In the genomic region with DNA sequence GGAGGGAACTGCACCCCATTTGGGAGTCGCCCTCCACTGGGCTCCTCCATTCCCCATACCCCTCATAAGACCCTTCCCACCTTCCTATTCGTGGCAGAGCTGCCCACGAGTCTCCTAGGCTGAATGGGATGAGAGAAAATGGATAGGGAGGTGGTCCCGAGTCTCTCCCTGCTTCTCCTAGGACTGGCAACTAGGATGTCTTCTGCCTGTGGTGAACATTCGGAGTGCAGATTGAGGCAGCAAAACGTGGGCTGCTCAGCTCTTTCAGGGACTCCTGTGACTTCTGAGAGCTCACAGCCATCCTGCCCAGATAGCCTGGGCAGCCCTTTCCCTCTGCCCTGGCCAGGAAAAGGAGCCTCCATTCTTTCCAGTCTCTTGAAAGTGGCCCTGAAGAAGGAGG, we compare ENCODE assay signal across 8 mouse cellular contexts. TPM values are rescaled to one million over a fixed set of nuclear protein-coding genes. Genes with fewer than 3 reads are reported as not detected.
DNase-seq lines count a peak whose midpoint lies in the region; ATAC-seq and TF ChIP-seq lines count a peak whose summit lies in the region.

A gene (minus strand): TSS at position 187 of the 400 bp plus-strand sequence.

- H3K27me3 ChIP-seq in heart, embryonic 12.5 days (replicated peaks) = peaks cover 99% of the 10 kb centered on the region
- H3K27me3 ChIP-seq in forebrain, postnatal 0 days (ENCODE audit: insufficient read depth, low read length) = no peaks in the 10 kb centered on the region
- H3K27me3 ChIP-seq in neural tube, embryonic 14.5 days (ENCODE audit: control insufficient read depth, insufficient read depth, low read length) = peaks cover 35% of the 10 kb centered on the region

- H3K27ac ChIP-seq in heart, embryonic 12.5 days (ENCODE audit: poor library complexity, severe bottlenecking) = no peak within 1 kb of the TSS
- peak within 1 kb of the TSS; percentile 93 for H3K27ac ChIP-seq in forebrain, postnatal 0 days (ENCODE audit: low read depth, low read length)
- peak within 1 kb of the TSS; percentile 80 for H3K27ac ChIP-seq in neural tube, embryonic 14.5 days (ENCODE audit: low read depth, low read length)

- peak; percentile 40; the same call in 1 of the 2 replicates for TF ChIP-seq CTCF in forebrain, postnatal 0 days (IDR thresholded peaks at IDR 0.05; ENCODE audit: low read depth)

- intact Hi-C loops in heart, postnatal 10 days (cut with DNase I) = no loop called here
- intact Hi-C loops in left cerebral cortex, postnatal 14 days (cut with DNase I) = no loop called here

- peak within 1 kb of the TSS; percentile 61 for H3K4me3 ChIP-seq in heart, embryonic 12.5 days
- peak within 1 kb of the TSS; percentile 84 for H3K4me3 ChIP-seq in forebrain, postnatal 0 days (ENCODE audit: low read depth, low read length)
- H3K4me3 ChIP-seq in neural tube, embryonic 14.5 days (ENCODE audit: low read depth, low read length) = peak within 1 kb of the TSS; percentile 82

- peaks cover 24% of the 10 kb centered on the region for H3K4me1 ChIP-seq in heart, embryonic 12.5 days (replicated peaks)
- H3K4me1 ChIP-seq in forebrain, postnatal 0 days (ENCODE audit: insufficient read depth) = peaks cover 33% of the 10 kb centered on the region
- peaks cover 16% of the 10 kb centered on the region for H3K4me1 ChIP-seq in neural tube, embryonic 14.5 days (ENCODE audit: control insufficient read depth, insufficient read depth, low read length)

- WGBS in heart, embryonic 12.5 days = 15% methylated on average over 6 of the region's 6 CpGs
- 4% methylated on average over 6 of the region's 6 CpGs for WGBS in forebrain, postnatal 0 days
- WGBS in neural tube, embryonic 14.5 days = 10% methylated on average over 6 of the region's 6 CpGs

- H3K9ac ChIP-seq in heart, embryonic 12.5 days = peak within 1 kb of the TSS; percentile 56
- H3K9ac ChIP-seq in forebrain, postnatal 0 days = peak within 1 kb of the TSS; percentile 92
- peak within 1 kb of the TSS; percentile 87 for H3K9ac ChIP-seq in neural tube, embryonic 14.5 days (replicated peaks; ENCODE audit: low read depth, low read length)

- DNase-seq in heart, postnatal 10 days = no peak
- DNase-seq in ZHBTc4 (ENCODE audit: low read depth, low spot score) = peak; percentile 26
- no peak for DNase-seq in forebrain, postnatal 0 days
- peak in 1 of 2 experiments; percentile 62 for DNase-seq in left cerebral cortex, postnatal 14 days (ENCODE audit: low spot score in 2 of 2)
- DNase-seq in urinary bladder, adult 18-20 months (ENCODE audit: low spot score in 2 of 2) = no peak
- no peak for DNase-seq in B cell, adult 2 months

- no peak for ATAC-seq in heart, embryonic 12.5 days (ENCODE audit: insufficient number of reproducible peaks, low FRiP score)
- ATAC-seq in forebrain, postnatal 0 days = no peak
- no peak for ATAC-seq in neural tube, embryonic 14.5 days (ENCODE audit: low read depth)

- H3K9me3 ChIP-seq in heart, embryonic 12.5 days (replicated peaks) = no peaks in the 10 kb centered on the region
- no peaks in the 10 kb centered on the region for H3K9me3 ChIP-seq in forebrain, postnatal 0 days (ENCODE audit: low read length)
- no peaks in the 10 kb centered on the region for H3K9me3 ChIP-seq in neural tube, embryonic 14.5 days (ENCODE audit: control insufficient read depth, low read length)

- peak within 1 kb of the TSS; percentile 97 for H3K4me2 ChIP-seq in heart, embryonic 12.5 days
- peak within 1 kb of the TSS; percentile 72 for H3K4me2 ChIP-seq in forebrain, postnatal 0 days (ENCODE audit: low read depth)
- peak within 1 kb of the TSS; percentile 53 for H3K4me2 ChIP-seq in neural tube, embryonic 14.5 days (ENCODE audit: low read depth, low read length)

- H3K36me3 ChIP-seq in heart, embryonic 12.5 days = no peaks in the 10 kb centered on the region
- no peaks in the 10 kb centered on the region for H3K36me3 ChIP-seq in forebrain, postnatal 0 days (ENCODE audit: insufficient read depth)
- no peaks in the 10 kb centered on the region for H3K36me3 ChIP-seq in neural tube, embryonic 14.5 days (ENCODE audit: control insufficient read depth, insufficient read depth, low read length)

RNA-seq across cellular contexts. Expression of the gene that starts here (rescaled TPM):
- polyA plus RNA-seq in heart, embryonic 12.5 days (2016; fragmentation: Nextera tagmentation; extraction: Ambion mirVana) = 2.2 and 2.5 TPM in 2 replicates
- total RNA-seq in heart, postnatal 10 days (2021) = 1 to 10 TPM; 7.4 to 7.7 TPM
- 271 and 284 TPM in 2 replicates for total RNA-seq in forebrain, postnatal 0 days (2014; rRNA removed)
- polyA plus RNA-seq in forebrain, postnatal 0 days (2015; fragmentation: Nextera tagmentation; extraction: Ambion mirVana) = 227 and 280 TPM in 2 replicates
- total RNA-seq in left cerebral cortex, postnatal 14 days (2021) = 100 to 1,000 TPM; 771 to 777 TPM
- polyA plus RNA-seq in neural tube, embryonic 14.5 days (2014; fragmentation: Nextera tagmentation; extraction: Ambion mirVana) = 106 and 144 TPM in 2 replicates

Comparison
In these comparisons a context has a peak if more than half of its experiments do, and no peak if none do; other contexts are left out.
1. RNA of the gene that starts here (total RNA-seq): 771 to 777 TPM in left cerebral cortex, postnatal 14 days and 271 to 284 TPM in forebrain, postnatal 0 days; 7.4 to 7.7 TPM in heart, postnatal 10 days; every median in the first group is over 10 times any median in the second.
2. RNA of the gene that starts here (polyA plus RNA-seq): 227 to 280 TPM in forebrain, postnatal 0 days and 106 to 144 TPM in neural tube, embryonic 14.5 days; 2.2 to 2.5 TPM in heart, embryonic 12.5 days; every median in the first group is over 10 times any median in the second.
3. Peak in every context shown above with its lines, with median percentiles within 50 percentile points of each other: H3K4me2 ChIP-seq, H3K4me3 ChIP-seq and H3K9ac ChIP-seq.